Mouse (Mus musculus) megakaryocyte, embryonic 14.5 days (primary cell): ENCODE data around the gene Olfr873.

Source experiments
- FLI1 ChIP-seq: IDR thresholded peaks from 2 replicates; pipeline ENCODE4 v1.6.1; 2012; ENCODE audit warnings: low read length, inconsistent platforms, mixed read lengths
- GATA1 ChIP-seq: IDR thresholded peaks from 3 replicates; pipeline ENCODE4 v1.6.1; 2012; ENCODE audit warnings: mixed read lengths, low read length, inconsistent platforms, borderline replicate concordance

DNA sequence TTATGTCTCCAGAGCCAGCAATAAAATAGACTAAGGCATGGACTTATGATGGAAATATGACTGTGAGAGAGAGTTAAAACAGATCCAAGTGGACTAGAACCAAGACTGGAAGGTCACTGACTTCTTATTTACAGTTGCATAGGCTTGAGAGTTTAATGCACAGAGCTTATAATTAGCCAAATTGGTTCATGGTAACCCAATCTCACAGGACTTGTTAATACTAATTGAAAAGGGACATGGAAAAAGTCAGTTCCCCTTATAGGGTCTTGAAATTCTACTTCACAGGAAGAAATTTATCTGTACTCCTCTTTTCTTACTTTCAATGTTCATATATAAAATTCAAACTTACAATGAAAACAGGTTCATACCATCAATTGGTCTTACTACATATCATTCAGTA, 37.7 kb downstream of the Olfr873 start, which contains the start of gene Olfr18:
- TF ChIP-seq GATA1: no peak
- no peak for TF ChIP-seq FLI1
